24 mouse cellular contexts compared by ENCODE assay signal in the genomic region with DNA sequence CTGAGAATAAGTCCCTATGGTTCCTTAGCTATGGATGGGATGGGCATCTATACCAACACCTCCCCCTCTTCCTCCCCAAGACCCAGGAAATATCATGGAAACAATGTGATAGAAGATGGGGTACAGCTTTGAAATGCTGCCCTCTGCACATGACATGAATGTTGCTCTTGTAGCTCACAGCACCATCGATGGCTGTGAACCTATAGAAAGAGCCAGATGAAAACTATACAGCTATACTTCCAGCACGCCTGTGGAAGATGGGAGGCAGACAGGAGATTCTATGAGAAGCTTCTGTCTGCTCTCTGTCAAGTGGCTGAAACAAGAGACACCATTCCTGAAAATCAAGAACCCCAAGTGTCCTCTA. TPM values are rescaled to one million over a fixed set of nuclear protein-coding genes. Genes with fewer than 3 reads are reported as not detected.
DNase-seq lines count a peak whose midpoint lies in the region; ATAC-seq and TF ChIP-seq lines count a peak whose summit lies in the region.
"Had no signal": no experiment of that assay in that cellular context is flagged by ENCODE, and none has a peak within 500 bp of the region (broad histone marks: within the 10 kb centered on the region; RNA-seq: fewer than 3 reads in every experiment).

No protein-coding gene starts in this region.

- no peak overlapping the region for H3K4me3 ChIP-seq in heart, embryonic 10.5 days
- H3K4me3 ChIP-seq in heart, embryonic 11.5 days (ENCODE audit: low read depth, low read length), result no peak overlapping the region
- no peak overlapping the region for H3K4me3 ChIP-seq in lung, embryonic 14.5 days (ENCODE audit: low read depth, low read length)
- no peak overlapping the region for H3K4me3 ChIP-seq in lung, embryonic 16.5 days (ENCODE audit: low read length)
- no peak overlapping the region for H3K4me3 ChIP-seq in lung, adult 2 months (replicated peaks; ENCODE audit: extremely low read depth, low read depth, low read length)
- peak overlapping the region; percentile 19 for H3K4me3 ChIP-seq in megakaryocyte, embryonic 14.5 days (replicated peaks)
- H3K4me3 ChIP-seq: embryonic facial prominence, embryonic 13.5 days; embryonic facial prominence, embryonic 15.5 days; erythroblast, embryonic 14.5 days; forebrain, embryonic 10.5 days; forebrain, embryonic 12.5 days had no signal

- no peaks in the 10 kb centered on the region for H3K27me3 ChIP-seq in heart, embryonic 10.5 days (ENCODE audit: insufficient read depth, poor library complexity, severe bottlenecking)
- no peaks in the 10 kb centered on the region for H3K27me3 ChIP-seq in heart, embryonic 11.5 days (ENCODE audit: control insufficient read depth, insufficient read depth, low read length)
- no peaks in the 10 kb centered on the region for H3K27me3 ChIP-seq in lung, embryonic 14.5 days (ENCODE audit: insufficient read depth, low read length)
- no peaks in the 10 kb centered on the region for H3K27me3 ChIP-seq in lung, embryonic 16.5 days (ENCODE audit: control insufficient read depth, insufficient read depth, low read depth, low read length)
- peaks cover 3% of the 10 kb centered on the region for H3K27me3 ChIP-seq in megakaryocyte, embryonic 14.5 days (replicated peaks)
- H3K27me3 ChIP-seq: embryonic facial prominence, embryonic 13.5 days; embryonic facial prominence, embryonic 15.5 days; forebrain, embryonic 12.5 days had no signal

- no peak overlapping the region for H3K4me2 ChIP-seq in heart, embryonic 11.5 days
- H3K4me2 ChIP-seq in lung, embryonic 14.5 days, result no peak overlapping the region
- no peak overlapping the region for H3K4me2 ChIP-seq in lung, embryonic 16.5 days (ENCODE audit: low read depth, low read length)
- H3K4me2 ChIP-seq: embryonic facial prominence, embryonic 13.5 days; embryonic facial prominence, embryonic 15.5 days; forebrain, embryonic 12.5 days had no signal

- H3K9me3 ChIP-seq in heart, embryonic 10.5 days, result no peaks in the 10 kb centered on the region
- no peaks in the 10 kb centered on the region for H3K9me3 ChIP-seq in heart, embryonic 11.5 days (replicated peaks; ENCODE audit: control insufficient read depth, low read length)
- H3K9me3 ChIP-seq in lung, embryonic 14.5 days (ENCODE audit: low read depth, low read length), result no peaks in the 10 kb centered on the region
- H3K9me3 ChIP-seq in lung, embryonic 16.5 days (ENCODE audit: control insufficient read depth, low read length), result no peaks in the 10 kb centered on the region
- H3K9me3 ChIP-seq in megakaryocyte, embryonic 14.5 days, result peaks cover 11% of the 10 kb centered on the region
- H3K9me3 ChIP-seq: embryonic facial prominence, embryonic 13.5 days; embryonic facial prominence, embryonic 15.5 days; forebrain, embryonic 10.5 days; forebrain, embryonic 12.5 days had no signal

- no peaks in the 10 kb centered on the region for H3K4me1 ChIP-seq in heart, embryonic 10.5 days
- no peaks in the 10 kb centered on the region for H3K4me1 ChIP-seq in heart, embryonic 11.5 days (ENCODE audit: control insufficient read depth, insufficient read depth, low read length)
- H3K4me1 ChIP-seq in lung, embryonic 14.5 days (ENCODE audit: insufficient read depth), result no peaks in the 10 kb centered on the region
- H3K4me1 ChIP-seq in lung, embryonic 16.5 days (replicated peaks; ENCODE audit: control insufficient read depth, insufficient read depth, low read length), result 0 out of 2 replicates have a peak, but pooled peaks cover 2% of the 10 kb centered on the region
- no peaks in the 10 kb centered on the region for H3K4me1 ChIP-seq in lung, adult 2 months (ENCODE audit: control insufficient read depth, insufficient read depth, low read length)
- peaks cover 5% of the 10 kb centered on the region for H3K4me1 ChIP-seq in megakaryocyte, embryonic 14.5 days
- H3K4me1 ChIP-seq: embryonic facial prominence, embryonic 13.5 days; embryonic facial prominence, embryonic 15.5 days; forebrain, embryonic 10.5 days; forebrain, embryonic 12.5 days had no signal

- WGBS in heart, embryonic 10.5 days, result 83% methylated on average over 2 of the region's 2 CpGs
- WGBS in heart, embryonic 11.5 days (ENCODE audit: insufficient replicate concordance), result 58% methylated on average over 2 of the region's 2 CpGs
- 41% methylated on average over 2 of the region's 2 CpGs for WGBS in lung, embryonic 14.5 days
- 41% methylated on average over 2 of the region's 2 CpGs for WGBS in lung, embryonic 16.5 days
- 76% methylated on average over 2 of the region's 2 CpGs for WGBS in lung, adult 2 months

- TF ChIP-seq POLR2A in lung, adult 2 months (IDR thresholded peaks at IDR 0.05; ENCODE audit: borderline replicate concordance, extremely low read depth, low read depth, low read length), result no peak

- no peak overlapping the region for H3K27ac ChIP-seq in heart, embryonic 10.5 days
- no peak overlapping the region for H3K27ac ChIP-seq in heart, embryonic 11.5 days (ENCODE audit: low read depth, low read length)
- 0 out of 2 replicates have a peak overlapping the region, but pooled peaks have one; percentile 16 for H3K27ac ChIP-seq in lung, embryonic 14.5 days (ENCODE audit: low read depth)
- peak overlapping the region; percentile 65 for H3K27ac ChIP-seq in lung, embryonic 16.5 days (ENCODE audit: low read length)
- H3K27ac ChIP-seq: embryonic facial prominence, embryonic 13.5 days; embryonic facial prominence, embryonic 15.5 days; forebrain, embryonic 10.5 days; forebrain, embryonic 12.5 days had no signal

- no peak for ATAC-seq in heart, embryonic 11.5 days (replicated peaks; ENCODE audit: insufficient number of reproducible peaks, low FRiP score, low TSS enrichment)
- ATAC-seq in lung, embryonic 14.5 days (ENCODE audit: insufficient read depth), result peak; percentile 81
- peak; percentile 87 for ATAC-seq in lung, embryonic 16.5 days (ENCODE audit: low read depth)
- no peak for ATAC-seq in megakaryocyte, adult 5-6 weeks (ENCODE audit: poor library complexity, severe bottlenecking)
- ATAC-seq: forebrain, embryonic 14.5 days had no signal

- H3K36me3 ChIP-seq in heart, embryonic 10.5 days, result no peaks in the 10 kb centered on the region
- H3K36me3 ChIP-seq in heart, embryonic 11.5 days (ENCODE audit: control insufficient read depth, insufficient read depth, low read length), result no peaks in the 10 kb centered on the region
- no peaks in the 10 kb centered on the region for H3K36me3 ChIP-seq in lung, embryonic 14.5 days (ENCODE audit: insufficient read depth)
- H3K36me3 ChIP-seq in lung, embryonic 16.5 days (ENCODE audit: control insufficient read depth, insufficient read depth, low read length), result no peaks in the 10 kb centered on the region
- no peaks in the 10 kb centered on the region for H3K36me3 ChIP-seq in megakaryocyte, embryonic 14.5 days (replicated peaks; ENCODE audit: low read length)
- H3K36me3 ChIP-seq: embryonic facial prominence, embryonic 13.5 days; embryonic facial prominence, embryonic 15.5 days; forebrain, embryonic 10.5 days; forebrain, embryonic 12.5 days had no signal

- no peak overlapping the region for H3K9ac ChIP-seq in heart, embryonic 11.5 days (ENCODE audit: low read depth, low read length)
- no peak overlapping the region for H3K9ac ChIP-seq in lung, embryonic 14.5 days
- no peak overlapping the region for H3K9ac ChIP-seq in lung, embryonic 16.5 days (ENCODE audit: low read length)
- H3K9ac ChIP-seq: embryonic facial prominence, embryonic 13.5 days; embryonic facial prominence, embryonic 15.5 days; forebrain, embryonic 12.5 days had no signal

- TF ChIP-seq CTCF in lung, embryonic 14.5 days (IDR thresholded peaks at IDR 0.05; ENCODE audit: low read depth), result no peak
- TF ChIP-seq CTCF in lung, adult 2 months (IDR thresholded peaks at IDR 0.05; ENCODE audit: insufficient read depth, low read length), result no peak

- peak; percentile 64 for DNase-seq in heart, embryonic 10.5 days (ENCODE audit: low spot score)
- DNase-seq in lung, embryonic 14.5 days, result no peak
- no peak for DNase-seq in lung, postnatal 36 days
- no peak for DNase-seq in lung, adult 2 months
- DNase-seq: adrenal gland, adult 2 months; adrenal gland, postnatal 10 days; adrenal gland, postnatal 25 days; cerebellum, adult 11 months; cerebellum, adult 18-20 months; cerebellum, adult 8-10 months; cerebellum, adult 9-11 months; cerebellum, postnatal 14 days; cerebellum, postnatal 36 days; embryo, embryonic 11 days had no signal

RNA-seq across cellular contexts. Expression of a gene that starts 12.8 kb away (rescaled TPM):
- 122 and 142 TPM in 2 replicates for polyA plus RNA-seq in heart, embryonic 10.5 days (2016; fragmentation: Nextera tagmentation; extraction: Ambion mirVana)
- 114 and 142 TPM in 2 replicates for polyA plus RNA-seq in heart, embryonic 11.5 days (2014; fragmentation: Nextera tagmentation; extraction: Ambion mirVana)
- 178 and 186 TPM in 2 replicates for polyA plus RNA-seq in lung, embryonic 14.5 days (2014; fragmentation: Nextera tagmentation; extraction: Ambion mirVana)
- polyA plus RNA-seq in lung, embryonic 16.5 days (2015; fragmentation: Nextera tagmentation; extraction: Ambion mirVana), result 172 and 184 TPM in 2 replicates
- 71.5 and 91.9 TPM in 2 replicates for polyA plus RNA-seq in lung, adult 2 months (2012; rRNA removed)
- polyA plus RNA-seq in megakaryocyte, embryonic 14.5 days (2012; ENCODE audit: insufficient read depth, low replicate concordance), result 0.94 TPM in 1 of 2 replicates, not detected in the other
- 0.20 and 0.91 TPM in 2 replicates for total RNA-seq in megakaryocyte, adult 5-6 weeks (2015)
- total RNA-seq in megakaryocyte, adult 5-6 weeks (2017), result 0.73 and 1.2 TPM in 2 replicates

RNA-seq across cellular contexts. Expression of a gene that starts 21.5 kb away (rescaled TPM):
- polyA plus RNA-seq in heart, embryonic 10.5 days (2016; fragmentation: Nextera tagmentation; extraction: Ambion mirVana), result 35.8 and 39.9 TPM in 2 replicates
- 31.7 and 34.0 TPM in 2 replicates for polyA plus RNA-seq in heart, embryonic 11.5 days (2014; fragmentation: Nextera tagmentation; extraction: Ambion mirVana)
- 33.5 and 33.9 TPM in 2 replicates for polyA plus RNA-seq in lung, embryonic 14.5 days (2014; fragmentation: Nextera tagmentation; extraction: Ambion mirVana)
- polyA plus RNA-seq in lung, embryonic 16.5 days (2015; fragmentation: Nextera tagmentation; extraction: Ambion mirVana), result 27.8 and 28.3 TPM in 2 replicates
- polyA plus RNA-seq in lung, adult 2 months (2012; rRNA removed), result 10.0 and 14.0 TPM in 2 replicates
- 0.78 and 2.1 TPM in 2 replicates for polyA plus RNA-seq in megakaryocyte, embryonic 14.5 days (2012; ENCODE audit: insufficient read depth, low replicate concordance)
- total RNA-seq in megakaryocyte, adult 5-6 weeks (2015), result 36.8 and 40.0 TPM in 2 replicates
- 36.1 and 37.0 TPM in 2 replicates for total RNA-seq in megakaryocyte, adult 5-6 weeks (2017)

Comparison
In these comparisons a context has a peak if more than half of its experiments do, and no peak if none do; other contexts are left out.
1. H3K27ac ChIP-seq: peak in lung, embryonic 14.5 days (single experiment) and lung, embryonic 16.5 days (single experiment); none in heart, embryonic 10.5 days (single experiment) and heart, embryonic 11.5 days (single experiment).
2. ATAC-seq: peak in lung, embryonic 14.5 days (single experiment) and lung, embryonic 16.5 days (single experiment); none in heart, embryonic 11.5 days (single experiment) and megakaryocyte, adult 5-6 weeks (single experiment).
3. RNA of a gene that starts 12.8 kb away (polyA plus RNA-seq): 172 to 184 TPM in lung, embryonic 16.5 days, 178 to 186 TPM in lung, embryonic 14.5 days, 122 to 142 TPM in heart, embryonic 10.5 days, 114 to 142 TPM in heart, embryonic 11.5 days and 71.5 to 91.9 TPM in lung, adult 2 months; 0.94 TPM in megakaryocyte, embryonic 14.5 days; every median in the first group is over 10 times any median in the second.